Comparison of ENCODE assay signal across 12 mouse cellular contexts in the genomic region with DNA sequence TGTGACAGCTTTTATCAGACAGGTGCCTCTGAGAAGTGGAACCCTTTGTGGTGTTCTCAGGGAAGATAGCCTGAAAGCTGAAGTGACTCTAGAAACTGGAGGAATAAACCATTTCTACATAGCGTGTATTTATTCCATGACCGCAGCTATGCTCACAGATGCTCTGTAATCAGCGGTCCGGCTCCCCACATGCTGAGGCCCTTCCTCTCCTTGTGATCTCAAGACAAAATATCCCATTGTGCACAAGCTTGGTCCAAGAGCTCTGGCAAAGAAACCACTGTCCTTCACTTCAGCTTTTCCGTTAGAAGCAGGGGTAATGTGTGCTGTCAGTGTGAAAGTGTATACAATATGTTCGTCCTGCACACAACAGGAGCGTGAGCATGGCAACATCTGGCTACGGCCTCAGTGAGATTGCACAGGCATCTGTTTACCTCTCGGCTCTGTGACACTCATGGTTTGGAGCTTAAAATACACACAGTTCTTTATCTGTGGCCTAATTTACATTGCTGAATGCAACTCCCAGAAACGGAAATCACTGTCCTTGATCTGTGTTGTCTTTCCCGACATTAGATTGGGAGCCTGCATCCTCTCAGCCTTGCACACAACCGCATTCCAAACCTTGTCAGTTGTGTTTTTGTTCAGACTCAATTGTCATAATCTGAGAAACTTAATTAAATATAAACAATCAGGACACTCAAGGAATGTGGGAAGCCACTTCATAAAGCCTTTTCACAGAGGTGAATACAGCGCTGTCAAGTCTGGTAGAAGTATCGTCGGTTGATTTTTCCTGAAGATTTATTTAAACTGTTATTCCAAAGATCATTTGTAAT.
DNase-seq lines count a peak whose midpoint lies in the region; ATAC-seq lines count a peak whose summit lies in the region.
"Had no signal": no experiment of that assay in that cellular context is flagged by ENCODE, and none has a peak within 500 bp of the region (broad histone marks: within the 10 kb centered on the region; RNA-seq: fewer than 3 reads in every experiment).

No protein-coding gene starts in this region.

- DNase-seq in heart, adult 8-10 months (ENCODE audit: low spot score), result no peak
- peak; percentile 16 for DNase-seq in R1 (ENCODE audit: low read depth, low spot score)
- peak; percentile 22 for DNase-seq in lung, postnatal 14 days
- DNase-seq in layer of hippocampus, adult 18-20 months (ENCODE audit: low spot score in 2 of 2), result no peak
- no peak for DNase-seq in urinary bladder, adult 2 months (ENCODE audit: low spot score)
- DNase-seq: adrenal gland, postnatal 25 days; gastrocnemius, postnatal 25 days; liver, postnatal 0 days had no signal

- peak overlapping the region; percentile 34; the same call in 1 of the 2 replicates for H3K4me2 ChIP-seq in heart, embryonic 14.5 days (ENCODE audit: low read length)
- H3K4me2 ChIP-seq in embryonic facial prominence, embryonic 15.5 days (replicated peaks), result no peak overlapping the region

- H3K9me3 ChIP-seq in heart, embryonic 14.5 days (ENCODE audit: control insufficient read depth, low read length), result no peaks in the 10 kb centered on the region
- no peaks in the 10 kb centered on the region for H3K9me3 ChIP-seq in embryonic facial prominence, embryonic 15.5 days (replicated peaks)

- no peak for ATAC-seq in heart, embryonic 14.5 days (ENCODE audit: insufficient number of reproducible peaks, insufficient read depth, low FRiP score, low read depth)
- ATAC-seq in embryonic facial prominence, embryonic 15.5 days (ENCODE audit: insufficient number of reproducible peaks, low FRiP score, low TSS enrichment, low read depth), result peak; percentile 34; the same call in 1 of the 2 replicates
- ATAC-seq in monocyte, adult 5-6 weeks (replicated peaks; ENCODE audit: insufficient number of reproducible peaks, low FRiP score, low TSS enrichment, poor library complexity, severe bottlenecking), result no peak
- ATAC-seq: liver, postnatal 0 days had no signal

- H3K27ac ChIP-seq in heart, embryonic 14.5 days (replicated peaks in 1 of 2; ENCODE audit: control insufficient read depth in 1 of 2, insufficient read depth in 1 of 2, low read depth in 2 of 2, low read length in 2 of 2), result peak overlapping the region; percentile 29 to 61; a peak in 3 of 4 replicates
- H3K27ac ChIP-seq in embryonic facial prominence, embryonic 15.5 days (replicated peaks), result no peak overlapping the region

- H3K4me3 ChIP-seq in heart, embryonic 14.5 days (ENCODE audit: control insufficient read depth in 1 of 2, insufficient read depth in 1 of 2, low read depth in 1 of 2, low read length in 2 of 2), result no peak overlapping the region
- no peak overlapping the region for H3K4me3 ChIP-seq in embryonic facial prominence, embryonic 15.5 days (replicated peaks)

- WGBS in heart, embryonic 14.5 days, result 28% methylated on average over 15 of the region's 15 CpGs
- 43% methylated on average over 15 of the region's 15 CpGs for WGBS in embryonic facial prominence, embryonic 15.5 days

- no peaks in the 10 kb centered on the region for H3K36me3 ChIP-seq in heart, embryonic 14.5 days (ENCODE audit: control insufficient read depth, insufficient read depth, low read length)
- no peaks in the 10 kb centered on the region for H3K36me3 ChIP-seq in embryonic facial prominence, embryonic 15.5 days

- H3K27me3 ChIP-seq in heart, embryonic 14.5 days (ENCODE audit: control insufficient read depth, insufficient read depth, low read length), result no peaks in the 10 kb centered on the region
- H3K27me3 ChIP-seq in embryonic facial prominence, embryonic 15.5 days, result no peaks in the 10 kb centered on the region
- H3K27me3 ChIP-seq: CH12.LX had no signal

- 0 out of 2 replicates have a peak overlapping the region, but pooled peaks have one; percentile 9 for H3K9ac ChIP-seq in heart, embryonic 14.5 days (ENCODE audit: low read length)
- H3K9ac ChIP-seq in embryonic facial prominence, embryonic 15.5 days, result no peak overlapping the region
- H3K9ac ChIP-seq: liver, postnatal 0 days had no signal

- peaks cover 13 to 35% of the 10 kb centered on the region in 2 experiments for H3K4me1 ChIP-seq in heart, embryonic 14.5 days (ENCODE audit: control insufficient read depth in 2 of 2, insufficient read depth in 2 of 2, low read length in 2 of 2)
- H3K4me1 ChIP-seq in embryonic facial prominence, embryonic 15.5 days, result 0 out of 2 replicates have a peak, but pooled peaks cover 3% of the 10 kb centered on the region

Comparison
In these comparisons a context has a peak if more than half of its experiments do, and no peak if none do; other contexts are left out.
1. DNase-seq: peak in R1 (single experiment) and lung, postnatal 14 days (single experiment); none in heart, adult 8-10 months (single experiment), layer of hippocampus, adult 18-20 months (0 of 2) and urinary bladder, adult 2 months (single experiment).